Mouse (Mus musculus): Measurements from ENCODE around the gene Spcs2. TPM values are rescaled to one million over a fixed set of nuclear protein-coding genes. Genes with fewer than 3 reads are reported as not detected.
A peak's percentile ranks its signal among the peaks of the same experiment; 100 is the strongest.

Spcs2 gene
- polyA plus RNA-seq (2015; fragmentation: Nextera tagmentation; extraction: Ambion mirVana): 380 and 391 TPM in 2 replicates

DNA sequence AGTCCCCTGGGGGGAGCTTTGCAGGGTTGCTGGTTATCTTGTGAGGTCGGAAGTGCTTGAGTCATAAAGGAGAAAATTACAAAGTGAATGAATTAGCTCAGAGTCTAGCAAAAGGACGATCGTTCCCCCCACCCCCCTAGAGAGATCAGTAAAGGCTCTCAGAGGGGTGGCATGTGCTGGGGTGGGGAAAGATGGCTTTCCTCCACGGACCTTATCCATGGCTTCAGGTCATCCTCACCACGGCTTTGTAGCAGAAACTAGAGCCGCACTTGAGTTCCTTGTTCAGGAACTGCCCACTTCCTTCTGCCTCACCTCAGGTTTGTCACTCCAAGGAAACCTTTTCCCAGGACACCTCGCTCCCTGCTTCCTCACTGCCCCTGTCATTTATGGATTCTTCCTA, at the start of gene Spcs2:
TSS of gene Spcs2 (minus strand) at position 101 of the 400 bp plus-strand sequence.
- no peak within 1 kb of the TSS for H3K27ac ChIP-seq
- H3K9ac ChIP-seq: no peak within 1 kb of the TSS
- 36% methylated on average over 7 of the region's 7 CpGs for WGBS
- H3K4me3 ChIP-seq: no peak within 1 kb of the TSS
- no peaks in the 10 kb centered on the region for H3K36me3 ChIP-seq
- no peak within 1 kb of the TSS for H3K4me2 ChIP-seq (replicated peaks)
- no peak for ATAC-seq (ENCODE audit: low FRiP score, low read depth)
- peaks cover 10% of the 10 kb centered on the region for H3K4me1 ChIP-seq
- H3K27me3 ChIP-seq: no peaks in the 10 kb centered on the region
- H3K9me3 ChIP-seq: no peaks in the 10 kb centered on the region

DNA sequence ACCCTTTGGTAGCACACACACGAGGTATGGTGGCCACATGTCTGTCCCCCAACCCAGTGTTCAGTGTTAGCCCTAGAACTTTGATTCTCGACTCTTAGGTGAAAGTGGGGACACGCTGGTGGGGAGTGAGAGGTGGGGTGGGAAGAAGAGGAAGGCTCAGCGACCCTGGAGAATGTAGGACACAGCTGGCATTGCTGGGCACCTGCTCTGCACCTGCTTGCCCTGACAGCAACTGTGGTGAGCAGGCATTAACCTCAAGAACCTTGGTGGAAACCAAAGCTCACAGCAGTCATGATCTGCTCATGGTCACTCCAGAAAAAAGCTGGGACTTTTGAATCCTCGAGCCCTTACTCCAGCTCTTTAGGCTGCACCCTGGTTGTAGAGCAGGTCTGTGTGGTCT, 47.8 kb upstream of the Spcs2 start:
- ATAC-seq (ENCODE audit: low FRiP score, low read depth): no peak
- Histone ChIP-seq H3K9me3 (0 out of 2 replicates have a peak, but pooled peaks cover 4% of the 10 kb centered on the region), H3K27ac (no peak overlapping the region), H3K4me1 (peaks cover 3% of the 10 kb centered on the region; the same call in 1 of the 2 replicates), H3K36me3 (no peaks in the 10 kb centered on the region), H3K4me3 (no peak overlapping the region), H3K9ac (no peak overlapping the region), H3K27me3 (peaks cover 10% of the 10 kb centered on the region), H3K4me2 (replicated peaks) (no peak overlapping the region)
- 77% methylated on average over 5 of the region's 5 CpGs for WGBS

DNA sequence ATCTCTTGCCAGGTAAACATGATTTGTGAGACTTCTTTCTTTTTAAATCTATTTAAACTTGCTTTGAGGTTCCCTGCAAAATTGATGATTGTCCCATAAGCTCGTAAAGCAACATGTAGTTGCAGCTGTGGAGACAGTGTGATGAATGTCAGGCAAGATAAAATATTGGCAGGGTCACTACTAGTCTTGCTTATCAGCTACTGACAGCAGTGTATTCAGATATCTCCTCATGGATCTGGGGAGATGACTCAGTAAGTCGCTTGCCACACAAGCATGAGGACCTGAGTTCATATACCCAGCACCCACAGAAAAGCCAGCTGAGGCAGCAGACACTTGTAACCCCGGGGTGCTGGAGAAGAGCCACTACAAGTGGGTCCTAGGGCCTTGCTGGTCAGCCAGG, 44.2 kb upstream of the Spcs2 start:
- no peaks in the 10 kb centered on the region for H3K27me3 ChIP-seq
- no peak overlapping the region for H3K9ac ChIP-seq
- ATAC-seq (ENCODE audit: low FRiP score, low read depth): no peak
- 0 out of 2 replicates have a peak, but pooled peaks cover 4% of the 10 kb centered on the region for H3K9me3 ChIP-seq
- peaks cover 8% of the 10 kb centered on the region for H3K4me1 ChIP-seq
- no peak overlapping the region for H3K27ac ChIP-seq
- WGBS: 76% methylated on average over 3 of the region's 3 CpGs
- no peak overlapping the region for H3K4me2 ChIP-seq (replicated peaks)
- no peaks in the 10 kb centered on the region for H3K36me3 ChIP-seq
- H3K4me3 ChIP-seq: no peak overlapping the region

DNA sequence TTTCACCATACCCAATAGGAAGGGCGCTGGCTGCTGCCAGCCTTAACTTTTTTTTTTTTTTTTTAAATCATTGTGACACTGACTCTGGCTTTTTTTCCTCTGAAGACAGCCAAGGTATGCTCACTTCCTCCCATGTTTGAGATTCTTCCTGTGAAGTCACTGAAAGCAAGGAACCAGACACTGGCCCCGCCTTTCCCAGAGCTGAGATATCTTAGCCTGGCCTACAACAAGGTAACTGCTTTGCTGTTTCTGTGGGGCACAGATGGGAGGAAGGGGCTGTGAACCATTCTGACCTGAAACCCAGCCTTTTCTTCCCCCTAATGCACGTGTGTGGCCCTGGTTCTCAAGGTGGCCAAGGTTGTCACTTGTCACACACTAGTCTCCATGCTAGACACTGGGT, 43.1 kb upstream of the Spcs2 start:
- 87% methylated on average over 3 of the region's 3 CpGs for WGBS
- ATAC-seq (ENCODE audit: low FRiP score, low read depth): no peak
- 0 out of 2 replicates have a peak, but pooled peaks cover 4% of the 10 kb centered on the region for H3K9me3 ChIP-seq

DNA sequence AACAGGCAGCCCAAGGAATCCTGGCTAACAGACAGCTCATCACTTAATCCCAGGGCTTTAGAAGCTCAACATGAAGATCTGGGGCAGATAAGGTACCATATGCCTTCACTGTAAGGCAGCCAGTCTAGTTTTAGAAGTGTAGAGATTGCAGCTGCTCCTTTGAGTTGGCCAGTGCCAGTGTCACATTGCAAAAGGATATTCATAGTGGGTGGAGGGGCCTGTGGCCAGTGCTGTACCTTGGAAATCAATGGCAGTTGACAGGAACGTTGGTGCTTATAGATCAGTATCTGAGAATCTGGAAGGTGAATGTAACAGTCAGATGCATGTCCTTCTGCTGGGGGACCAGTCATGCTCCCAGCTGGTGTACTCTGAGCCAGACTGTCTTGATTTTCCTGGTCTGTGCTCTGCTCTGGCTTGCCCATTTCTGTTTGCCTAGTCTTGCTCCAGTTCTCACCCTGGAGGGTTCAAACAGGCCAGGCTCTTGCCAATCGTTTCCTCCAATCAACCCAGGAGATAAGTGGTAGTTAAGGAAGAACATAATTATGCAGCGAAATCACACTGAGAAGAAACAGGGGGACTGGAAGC, 41.3 kb upstream of the Spcs2 start:
- Histone ChIP-seq H3K4me1 (peaks cover 8% of the 10 kb centered on the region), H3K4me2 (replicated peaks) (no peak overlapping the region), H3K4me3 (no peak overlapping the region), H3K36me3 (no peaks in the 10 kb centered on the region), H3K27me3 (no peaks in the 10 kb centered on the region), H3K9ac (no peak overlapping the region), H3K27ac (no peak overlapping the region), H3K9me3 (no peaks in the 10 kb centered on the region)
- no peak for ATAC-seq (ENCODE audit: low FRiP score, low read depth)
- 43% methylated on average over 3 of the region's 3 CpGs for WGBS

More for the DNA sequence above, 43.1 kb upstream of the Spcs2 start:
- Histone ChIP-seq H3K27ac (no peak overlapping the region), H3K36me3 (no peaks in the 10 kb centered on the region), H3K4me3 (no peak overlapping the region), H3K4me1 (peaks cover 8% of the 10 kb centered on the region), H3K27me3 (no peaks in the 10 kb centered on the region), H3K9ac (no peak overlapping the region), H3K4me2 (replicated peaks) (no peak overlapping the region)

DNA sequence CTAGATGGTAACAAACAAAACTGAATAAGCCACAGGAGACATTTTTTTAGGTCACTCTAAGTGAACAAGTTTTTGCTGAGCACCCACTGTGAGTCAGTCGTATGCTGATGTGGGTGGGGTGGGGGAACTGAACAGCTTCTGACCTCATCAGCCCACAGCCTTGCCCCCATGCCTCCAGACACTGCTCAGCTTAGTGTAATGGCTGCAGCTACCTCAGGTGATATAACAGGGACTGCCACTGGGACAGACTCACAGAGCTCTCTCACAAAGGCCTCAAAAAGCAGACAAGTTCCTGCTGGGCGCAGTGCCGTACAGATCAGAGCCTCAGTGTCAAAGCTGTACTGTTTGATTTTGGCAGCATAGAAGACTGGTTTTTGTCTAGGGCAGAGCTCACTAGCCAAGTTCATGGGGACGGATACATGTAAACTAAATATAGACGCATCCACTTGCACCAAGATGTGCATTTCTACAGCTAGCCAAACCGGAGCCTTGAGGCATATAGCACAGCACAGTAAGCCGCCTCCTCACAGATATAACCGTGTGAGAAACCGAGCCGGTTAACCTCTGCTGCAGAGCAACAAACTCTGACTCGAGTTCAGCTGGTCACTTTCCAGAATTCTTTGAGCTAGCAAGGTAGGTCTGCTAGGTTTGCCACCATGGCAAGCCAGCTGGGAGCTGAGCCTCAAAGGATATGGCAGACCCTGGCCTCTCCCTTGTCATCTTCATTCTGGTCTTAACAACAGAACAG, 39.8 kb upstream of the Spcs2 start:
- H3K27me3 ChIP-seq: no peaks in the 10 kb centered on the region
- no peak overlapping the region for H3K4me2 ChIP-seq (replicated peaks)
- 72% methylated on average over 11 of the region's 11 CpGs for WGBS
- no peaks in the 10 kb centered on the region for H3K36me3 ChIP-seq
- no peak overlapping the region for H3K9ac ChIP-seq
- H3K27ac ChIP-seq: no peak overlapping the region
- no peaks in the 10 kb centered on the region for H3K9me3 ChIP-seq
- peaks cover 8% of the 10 kb centered on the region for H3K4me1 ChIP-seq
- no peak overlapping the region for H3K4me3 ChIP-seq
- no peak for ATAC-seq (ENCODE audit: low FRiP score, low read depth)

DNA sequence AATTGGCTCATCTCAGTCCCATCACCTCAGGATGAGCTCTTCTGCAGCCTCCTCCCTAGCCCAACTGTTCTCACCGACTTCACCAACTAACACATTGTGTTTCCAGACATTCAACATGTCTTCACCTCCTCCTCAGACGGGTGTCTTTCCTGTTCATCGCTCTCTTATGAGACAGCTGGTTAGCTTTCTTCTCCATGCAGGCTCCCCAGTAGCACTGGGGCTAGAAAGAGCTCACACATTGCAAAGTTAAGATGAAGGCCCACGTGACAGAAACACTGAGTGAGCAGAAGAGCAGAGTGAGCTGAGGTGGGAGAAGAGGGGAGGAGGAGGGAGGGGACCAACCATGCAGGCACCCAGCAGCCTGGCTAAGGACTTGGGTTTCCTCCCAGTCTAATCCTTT, 38.9 kb upstream of the Spcs2 start:
- Histone ChIP-seq H3K9me3 (no peaks in the 10 kb centered on the region), H3K27ac (no peak overlapping the region), H3K36me3 (no peaks in the 10 kb centered on the region), H3K4me2 (replicated peaks) (no peak overlapping the region), H3K27me3 (no peaks in the 10 kb centered on the region), H3K4me1 (peaks cover 8% of the 10 kb centered on the region), H3K9ac (no peak overlapping the region), H3K4me3 (no peak overlapping the region)
- WGBS: 62% methylated on average over 4 of the region's 4 CpGs
- no peak for ATAC-seq (ENCODE audit: low FRiP score, low read depth)

DNA sequence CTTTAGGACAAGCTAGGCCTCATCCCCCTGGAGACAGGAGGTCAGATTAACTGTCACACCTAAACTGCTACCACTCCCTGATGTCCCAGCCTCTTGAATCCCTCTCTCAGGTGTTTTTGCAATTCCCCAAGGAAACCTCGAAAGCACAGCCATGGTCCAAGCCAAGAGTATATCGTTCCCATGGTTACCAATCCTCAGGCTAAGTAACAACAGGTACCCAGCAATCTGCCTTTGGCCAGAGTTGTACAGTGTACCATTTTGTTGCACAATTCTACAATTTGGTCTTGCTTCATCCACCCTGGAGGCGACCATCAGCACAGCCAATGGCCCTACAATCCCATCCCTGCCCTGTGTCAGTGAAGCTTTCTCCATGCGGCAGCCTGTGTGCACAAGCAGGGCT, 33.6 kb upstream of the Spcs2 start:
- Histone ChIP-seq H3K27me3 (no peaks in the 10 kb centered on the region), H3K4me3 (no peak overlapping the region), H3K36me3 (no peaks in the 10 kb centered on the region), H3K9ac (no peak overlapping the region), H3K9me3 (no peaks in the 10 kb centered on the region), H3K4me2 (replicated peaks) (no peak overlapping the region), H3K4me1 (peaks cover 4% of the 10 kb centered on the region; the same call in 1 of the 2 replicates), H3K27ac (no peak overlapping the region)
- WGBS: 78% methylated on average over 4 of the region's 4 CpGs
- no peak for ATAC-seq (ENCODE audit: low FRiP score, low read depth)

DNA sequence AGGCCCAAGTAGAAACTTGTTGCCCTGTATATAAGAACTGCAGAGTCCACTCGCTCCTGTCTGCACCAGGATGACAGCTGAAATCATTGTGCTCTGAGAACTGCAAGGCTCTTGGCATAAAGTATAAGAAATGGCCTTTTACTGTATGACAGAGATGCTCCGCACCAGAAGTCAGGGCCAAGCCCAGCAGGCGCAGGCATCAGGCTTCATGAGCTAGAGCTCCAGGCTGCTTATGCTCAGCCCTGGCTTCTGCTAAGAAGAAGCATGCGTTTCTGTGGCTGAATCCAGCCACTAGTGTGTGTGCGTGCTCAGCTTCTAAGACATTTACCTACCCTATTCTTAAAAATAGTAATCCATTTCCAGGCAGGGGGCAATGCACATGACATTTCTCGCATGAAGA, 31.2 kb upstream of the Spcs2 start:
- H3K4me3 ChIP-seq: no peak overlapping the region
- peak overlapping the region; percentile 39; the same call in 1 of the 2 replicates for H3K27ac ChIP-seq
- no peaks in the 10 kb centered on the region for H3K36me3 ChIP-seq
- no peak overlapping the region for H3K9ac ChIP-seq
- H3K27me3 ChIP-seq: no peaks in the 10 kb centered on the region
- no peak for ATAC-seq (ENCODE audit: low FRiP score, low read depth)
- peaks cover 6% of the 10 kb centered on the region; the same call in 1 of the 2 replicates for H3K4me1 ChIP-seq
- no peak overlapping the region for H3K4me2 ChIP-seq (replicated peaks)
- WGBS: 80% methylated on average over 6 of the region's 6 CpGs
- H3K9me3 ChIP-seq: no peaks in the 10 kb centered on the region

DNA sequence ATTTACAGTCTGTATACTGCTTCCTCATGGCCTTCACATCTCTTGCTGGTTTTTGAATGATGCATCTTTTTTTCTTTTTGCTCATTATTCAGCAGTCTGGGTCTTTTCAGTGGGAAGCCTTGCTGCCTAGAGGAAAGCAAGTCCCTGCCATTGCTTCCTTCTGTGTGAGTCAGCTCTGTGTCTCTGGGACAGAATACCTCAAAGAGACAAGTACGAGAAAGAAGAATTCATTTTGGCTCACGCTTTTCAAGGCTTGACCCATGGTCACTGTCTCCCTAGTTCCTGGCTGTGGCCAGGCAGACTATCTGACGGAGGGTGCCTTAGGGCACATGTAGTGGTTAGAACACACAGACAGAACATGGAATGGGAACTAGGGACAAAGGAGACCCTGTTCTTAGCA, 30.7 kb upstream of the Spcs2 start:
- H3K9ac ChIP-seq: no peak overlapping the region
- no peak for ATAC-seq (ENCODE audit: low FRiP score, low read depth)
- no peak overlapping the region for H3K4me2 ChIP-seq (replicated peaks)
- H3K27ac ChIP-seq: 0 out of 2 replicates have a peak overlapping the region, but pooled peaks have one; percentile 15
- H3K27me3 ChIP-seq: no peaks in the 10 kb centered on the region
- no peak overlapping the region for H3K4me3 ChIP-seq
- WGBS: 77% methylated on average over 3 of the region's 3 CpGs
- H3K36me3 ChIP-seq: no peaks in the 10 kb centered on the region
- H3K9me3 ChIP-seq: no peaks in the 10 kb centered on the region
- H3K4me1 ChIP-seq: peaks cover 6% of the 10 kb centered on the region; the same call in 1 of the 2 replicates

DNA sequence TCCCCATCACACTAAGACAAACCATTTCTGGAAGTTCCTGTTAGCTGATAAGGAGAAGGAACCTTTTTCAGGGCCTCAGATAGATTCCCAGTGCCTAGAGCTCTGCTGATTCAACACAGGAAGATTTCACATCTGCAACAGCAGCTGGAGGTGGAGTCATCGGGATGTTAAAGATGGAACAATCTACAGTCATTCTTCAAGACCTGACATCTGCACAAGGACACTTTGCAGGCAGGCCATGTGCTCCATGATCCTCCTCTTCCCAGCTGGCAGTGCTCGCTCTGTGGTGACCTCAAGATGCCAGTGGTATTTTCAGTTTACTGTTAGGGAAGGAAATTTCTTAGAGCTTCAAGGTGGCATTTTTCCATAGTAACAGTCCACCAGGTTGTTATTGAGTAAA, 29.1 kb upstream of the Spcs2 start:
- H3K27me3 ChIP-seq: no peaks in the 10 kb centered on the region
- H3K9ac ChIP-seq: no peak overlapping the region
- no peaks in the 10 kb centered on the region for H3K36me3 ChIP-seq
- H3K27ac ChIP-seq: no peak overlapping the region
- no peaks in the 10 kb centered on the region for H3K9me3 ChIP-seq
- peaks cover 6% of the 10 kb centered on the region; the same call in 1 of the 2 replicates for H3K4me1 ChIP-seq
- no peak overlapping the region for H3K4me2 ChIP-seq (replicated peaks)
- 80% methylated on average over 2 of the region's 2 CpGs for WGBS
- H3K4me3 ChIP-seq: no peak overlapping the region
- ATAC-seq (ENCODE audit: low FRiP score, low read depth): no peak

DNA sequence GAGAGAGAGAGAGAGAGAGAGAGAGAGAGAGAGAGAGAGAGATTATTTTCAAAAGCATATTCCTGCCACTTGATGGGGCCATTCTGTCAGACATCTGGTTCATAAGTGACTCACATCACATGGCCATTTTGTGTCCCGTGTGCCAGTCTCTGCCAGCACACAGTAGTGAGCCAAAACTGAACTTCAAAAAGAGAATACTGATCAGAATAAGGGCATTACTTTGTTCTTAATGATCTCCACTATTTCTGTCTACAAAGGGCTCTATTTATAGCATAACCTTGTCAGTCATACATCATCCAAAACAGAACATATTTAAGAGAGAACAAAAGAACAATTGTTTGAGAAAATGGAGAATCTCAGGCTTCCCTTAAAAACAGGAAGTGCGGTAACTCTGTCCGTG, 28.2 kb upstream of the Spcs2 start:
- ATAC-seq (ENCODE audit: low FRiP score, low read depth): no peak
- Histone ChIP-seq H3K9me3 (no peaks in the 10 kb centered on the region), H3K36me3 (no peaks in the 10 kb centered on the region), H3K27ac (no peak overlapping the region), H3K9ac (no peak overlapping the region), H3K4me3 (no peak overlapping the region), H3K4me2 (replicated peaks) (no peak overlapping the region), H3K27me3 (no peaks in the 10 kb centered on the region), H3K4me1 (peaks cover 6% of the 10 kb centered on the region; the same call in 1 of the 2 replicates)
- WGBS: 66% methylated on average over 3 of the region's 3 CpGs
